Mouse (Mus musculus) kidney, postnatal 0 days (tissue): Measurements from ENCODE around the gene Rev1. TPM values are rescaled to one million over a fixed set of nuclear protein-coding genes. Genes with fewer than 3 reads are reported as not detected.
"Not testable (repeated sequence)": the region's sequence is repeated elsewhere in the genome, so short reads cannot be mapped to it uniquely, and the experiment has no call there.

Experiments
- ATAC-seq: fragments of 200-750 bp; cut with Nextera tagmentation; replicated peaks from 2 replicates; pipeline ENCODE4 v1.8.0; 2017; ENCODE audit warnings: low read depth, moderate number of reproducible peaks, moderate TSS enrichment, moderate library complexity; ENCODE audit not compliant: low FRiP score
- DNase-seq: peaks from one replicate; pipeline ENCODE4 v3.0.0-alpha.2; 2016; ENCODE audit warnings: low spot score
- H3K27ac ChIP-seq: fragments of 300-500 bp; sonication (generic); 2 replicates; pipeline ENCODE4 v1.5.1; 2014; ENCODE audit warnings: mild to moderate bottlenecking
- H3K27me3 ChIP-seq: fragments of 300-500 bp; sonication (generic); 2 replicates; pipeline ENCODE4 v1.6.1; 2014; ENCODE audit warnings: low read length, mixed read lengths; ENCODE audit not compliant: insufficient read depth
- H3K36me3 ChIP-seq: fragments of 300-500 bp; sonication (generic); 2 replicates; pipeline ENCODE4 v1.6.1; 2014; ENCODE audit warnings: low read length, mixed read lengths; ENCODE audit not compliant: insufficient read depth
- H3K4me1 ChIP-seq: fragments of 300-500 bp; sonication (generic); replicated peaks from 2 replicates; pipeline ENCODE4 v1.6.1; 2014; ENCODE audit warnings: antibody characterized with exemption, low read length, mixed read lengths; ENCODE audit not compliant: insufficient read depth
- H3K4me2 ChIP-seq: fragments of 300-500 bp; sonication (generic); 2 replicates; pipeline ENCODE4 v1.6.1; 2014; ENCODE audit warnings: mild to moderate bottlenecking, low read length, moderate library complexity, mixed read lengths
- H3K4me3 ChIP-seq: fragments of 300-500 bp; sonication (generic); replicated peaks from 2 replicates; pipeline ENCODE4 v1.5.1; 2014; ENCODE audit warnings: low read depth, low read length
- H3K9ac ChIP-seq: fragments of 300-500 bp; sonication (generic); 2 replicates; pipeline ENCODE4 v1.6.1; 2014; ENCODE audit warnings: low read depth, low read length
- H3K9me3 ChIP-seq: fragments of 300-500 bp; sonication (generic); replicated peaks from 2 replicates; pipeline ENCODE4 v1.6.1; 2016; ENCODE audit warnings: low read length, inconsistent platforms, mixed read lengths
- CTCF ChIP-seq: IDR thresholded peaks from 2 replicates; pipeline ENCODE4 v1.5.1; 2016; ENCODE audit warnings: antibody characterized with exemption, low read depth, mild to moderate bottlenecking, moderate library complexity
- WGBS: fragments of 180-500 bp; shearing (Covaris S2); extraction: QIAGEN DNeasy Blood & Tissue Kit; methylation state at CpG from one replicate; pipeline ENCODE4 v1.1.7; 2014; 5-methylcytosine and 5-hydroxymethylcytosine counted together
- polyA plus RNA-seq: library from polyadenylated mRNA; unstranded; fragments of >200 nt; fragmentation: Nextera tagmentation; extraction: Ambion mirVana; gene quantifications from 2 replicates; pipeline ENCODE4 v1.2.1, GENCODE M21; 2015

The Rev1 gene
- polyA plus RNA-seq, 1 experiment from 2014 or later, result 12.5 TPM

- Histone ChIP-seq H3K36me3 (0 out of 2 replicates have a peak, but pooled peaks cover 4% of the 10 kb centered on the region), H3K9me3 (no peaks in the 10 kb centered on the region), H3K27me3 (no peaks in the 10 kb centered on the region), H3K4me2 (no peak overlapping the region), H3K9ac (no peak overlapping the region), H3K4me1 (no peaks in the 10 kb centered on the region), H3K27ac (no peak overlapping the region), H3K4me3 (no peak overlapping the region)
- no peak for ATAC-seq
- 32% methylated on average over 1 of the region's 1 CpGs for WGBS
- TF ChIP-seq CTCF, result no peak
- no peak for DNase-seq
Observed at GRCm38 (mm10) chr1:38103214-38103613, 26.4 kb downstream of the Rev1 start.

- no peak overlapping the region for H3K4me2 ChIP-seq
- no peak for TF ChIP-seq CTCF
- H3K9me3 ChIP-seq, result no peaks in the 10 kb centered on the region
- H3K9ac ChIP-seq, result no peak overlapping the region
- no peak overlapping the region for H3K27ac ChIP-seq
- H3K27me3 ChIP-seq, result no peaks in the 10 kb centered on the region
- DNase-seq (peak; percentile 4), ATAC-seq (no peak)
- H3K4me3 ChIP-seq, result no peak overlapping the region
- WGBS, result 61% methylated on average over 8 of the region's 8 CpGs
- no peaks in the 10 kb centered on the region for H3K4me1 ChIP-seq
- H3K36me3 ChIP-seq, result peaks cover 25% of the 10 kb centered on the region
Observed at GRCm38 (mm10) chr1:38081316-38081715, 48.3 kb downstream of the Rev1 start.

GRCm38 (mm10) chr1:38071326-38071725 lies 58.3 kb downstream of the Rev1 start:
- Histone ChIP-seq H3K4me1 (no peaks in the 10 kb centered on the region), H3K36me3 (peaks cover 36% of the 10 kb centered on the region), H3K9ac (no peak overlapping the region), H3K4me2 (no peak overlapping the region), H3K4me3 (no peak overlapping the region), H3K27ac (no peak overlapping the region), H3K27me3 (no peaks in the 10 kb centered on the region), H3K9me3 (no peaks in the 10 kb centered on the region)
- ATAC-seq (no peak), DNase-seq (no peak)
- 89% methylated on average over 8 of the region's 8 CpGs for WGBS
- no peak for TF ChIP-seq CTCF

- no peaks in the 10 kb centered on the region for H3K4me1 ChIP-seq
- peaks cover 48% of the 10 kb centered on the region for H3K36me3 ChIP-seq
- H3K9ac ChIP-seq, result no peak overlapping the region
- no peaks in the 10 kb centered on the region for H3K9me3 ChIP-seq
- no peak for TF ChIP-seq CTCF
- no peak overlapping the region for H3K27ac ChIP-seq
- DNase-seq (no peak), ATAC-seq (no peak)
- no peaks in the 10 kb centered on the region for H3K27me3 ChIP-seq
- H3K4me2 ChIP-seq, result no peak overlapping the region
- WGBS, result 93% methylated on average over 10 of the region's 10 CpGs
- H3K4me3 ChIP-seq, result no peak overlapping the region
Observed at GRCm38 (mm10) chr1:38067276-38067675, 62.3 kb downstream of the Rev1 start.

- 84% methylated on average over 2 of the region's 2 CpGs for WGBS
- H3K4me3 ChIP-seq, H3K9me3 ChIP-seq, H3K27me3 ChIP-seq, H3K4me2 ChIP-seq, H3K4me1 ChIP-seq, ATAC-seq, H3K27ac ChIP-seq, DNase-seq, H3K9ac ChIP-seq: not testable (repeated sequence)
- peaks cover 41% of the 10 kb centered on the region; the same call in 1 of the 2 replicates for H3K36me3 ChIP-seq
Observed at GRCm38 (mm10) chr1:38062156-38062555, 67.4 kb downstream of the Rev1 start.

GRCm38 (mm10) chr1:38058417-38058816 lies 71.2 kb downstream of the Rev1 start:
- H3K27ac ChIP-seq, result no peak overlapping the region
- peaks cover 46% of the 10 kb centered on the region for H3K36me3 ChIP-seq
- no peak overlapping the region for H3K4me2 ChIP-seq
- no peak overlapping the region for H3K4me3 ChIP-seq
- no peaks in the 10 kb centered on the region for H3K27me3 ChIP-seq
- ATAC-seq (no peak), DNase-seq (no peak)
- H3K9me3 ChIP-seq, result no peaks in the 10 kb centered on the region
- WGBS, result 78% methylated on average over 6 of the region's 6 CpGs
- H3K4me1 ChIP-seq, result no peaks in the 10 kb centered on the region
- no peak for TF ChIP-seq CTCF
- H3K9ac ChIP-seq, result no peak overlapping the region

GRCm38 (mm10) chr1:38055176-38055575 lies 74.4 kb downstream of the Rev1 start:
- Histone ChIP-seq H3K4me2 (no peak overlapping the region), H3K4me3 (no peak overlapping the region), H3K27ac (no peak overlapping the region), H3K9ac (no peak overlapping the region), H3K27me3 (no peaks in the 10 kb centered on the region), H3K36me3 (peaks cover 59% of the 10 kb centered on the region), H3K4me1 (no peaks in the 10 kb centered on the region), H3K9me3 (no peaks in the 10 kb centered on the region)
- no peak for DNase-seq
- ATAC-seq, result no peak
- 65% methylated on average over 5 of the region's 5 CpGs for WGBS
- no peak for TF ChIP-seq CTCF
